Mouse (Mus musculus) cortical plate, adult 2 months (tissue): Measurements from ENCODE around the gene Nxpe4.

Experiments used
- CTCF ChIP-seq: fragments of 200-500 bp; IDR thresholded peaks from 2 replicates; pipeline ENCODE4 v1.5.1; 2011; ENCODE audit warnings: mild to moderate bottlenecking, control low read depth, low read length; ENCODE audit not compliant: insufficient read depth; ENCODE audit errors: extremely low read depth
- POLR2A ChIP-seq: fragments of 200-500 bp; IDR thresholded peaks from 2 replicates; pipeline ENCODE4 v1.6.1; 2011; ENCODE audit warnings: mild to moderate bottlenecking, low read length, control low read depth; ENCODE audit not compliant: insufficient read depth; ENCODE audit errors: extremely low read depth

GRCm38 (mm10) chr9:48410217-48411035 lies 248.6 kb downstream of the Nxpe4 start:
- TF ChIP-seq CTCF (no peak), POLR2A (no peak)
